Mouse (Mus musculus) limb, embryonic 15.5 days (tissue): ENCODE data around the gene Rab5if. TPM values are rescaled to one million over a fixed set of nuclear protein-coding genes. Genes with fewer than 3 reads are reported as not detected.

Experiments used
- ATAC-seq: fragments of 200-750 bp; cut with Nextera tagmentation; 2 replicates; pipeline ENCODE4 v1.8.0; 2017; ENCODE audit warnings: low read depth, moderate TSS enrichment; ENCODE audit not compliant: insufficient number of reproducible peaks, low FRiP score, low TSS enrichment
- H3K27ac ChIP-seq: fragments of 300-500 bp; sonication (generic); 2 replicates; pipeline ENCODE4 v1.5.1; 2015; ENCODE audit warnings: moderate library complexity, mild to moderate bottlenecking, inconsistent platforms
- H3K27me3 ChIP-seq: fragments of 300-500 bp; sonication (generic); 2 replicates; pipeline ENCODE4 v1.6.1; 2015; ENCODE audit warnings: inconsistent platforms
- H3K36me3 ChIP-seq: fragments of 300-500 bp; sonication (generic); 2 replicates; pipeline ENCODE4 v1.6.1; 2015; ENCODE audit warnings: inconsistent platforms
- H3K4me1 ChIP-seq: fragments of 300-500 bp; sonication (generic); 2 replicates; pipeline ENCODE4 v1.6.1; 2015; ENCODE audit warnings: inconsistent platforms
- H3K4me2 ChIP-seq: fragments of 300-500 bp; sonication (generic); 2 replicates; pipeline ENCODE4 v1.6.1; 2015; ENCODE audit warnings: mild to moderate bottlenecking, inconsistent platforms
- H3K4me3 ChIP-seq: fragments of 300-500 bp; sonication (generic); 2 replicates; pipeline ENCODE4 v1.5.1; 2015; ENCODE audit warnings: mild to moderate bottlenecking, inconsistent platforms
- H3K9ac ChIP-seq: fragments of 300-500 bp; sonication (generic); 2 replicates; pipeline ENCODE4 v1.6.1; 2015; ENCODE audit warnings: inconsistent platforms
- H3K9me3 ChIP-seq: fragments of 300-500 bp; sonication (generic); 2 replicates; pipeline ENCODE4 v1.6.1; 2016; ENCODE audit warnings: inconsistent platforms
- WGBS: fragments of 180-500 bp; shearing (Covaris S2); methylation state at CpG from one replicate; pipeline ENCODE4 v1.1.7; 2015; 5-methylcytosine and 5-hydroxymethylcytosine counted together
- polyA plus RNA-seq: library from polyadenylated mRNA; unstranded; fragments of >200 nt; fragmentation: Nextera tagmentation; extraction: Ambion mirVana; gene quantifications from 2 replicates; pipeline ENCODE4 v1.2.1, GENCODE M21; 2015

The Rab5if gene
- polyA plus RNA-seq, 1 experiment from 2014 or later = 157 TPM

- Histone ChIP-seq H3K9ac (no peak overlapping the region), H3K9me3 (no peaks in the 10 kb centered on the region), H3K4me2 (no peak overlapping the region), H3K36me3 (peaks cover 15% of the 10 kb centered on the region), H3K27me3 (no peaks in the 10 kb centered on the region), H3K27ac (no peak overlapping the region), H3K4me1 (peaks cover 27% of the 10 kb centered on the region), H3K4me3 (no peak overlapping the region)
- 58% methylated on average over 3 of the region's 3 CpGs for WGBS
- ATAC-seq = no peak
Observed at GRCm38 (mm10) chr2:156857385-156857791, 5.5 kb upstream of the Rab5if start.

GRCm38 (mm10) chr2:156857835-156858234, 5.1 kb upstream of the Rab5if start, which contains the start of gene 4930518I15Rik:
Gene 4930518I15Rik, minus strand, starts transcription at chr2:156857946.
- H3K4me3 ChIP-seq = no peak within 1 kb of the TSS
- peaks cover 27% of the 10 kb centered on the region for H3K4me1 ChIP-seq
- H3K9ac ChIP-seq = no peak within 1 kb of the TSS
- H3K4me2 ChIP-seq = no peak within 1 kb of the TSS
- peak within 1 kb of the TSS; percentile 43 for H3K27ac ChIP-seq
- no peak for ATAC-seq
- no peaks in the 10 kb centered on the region for H3K27me3 ChIP-seq
- 82% methylated on average over 2 of the region's 2 CpGs for WGBS
- H3K36me3 ChIP-seq = peaks cover 13% of the 10 kb centered on the region
- H3K9me3 ChIP-seq = no peaks in the 10 kb centered on the region

DNA sequence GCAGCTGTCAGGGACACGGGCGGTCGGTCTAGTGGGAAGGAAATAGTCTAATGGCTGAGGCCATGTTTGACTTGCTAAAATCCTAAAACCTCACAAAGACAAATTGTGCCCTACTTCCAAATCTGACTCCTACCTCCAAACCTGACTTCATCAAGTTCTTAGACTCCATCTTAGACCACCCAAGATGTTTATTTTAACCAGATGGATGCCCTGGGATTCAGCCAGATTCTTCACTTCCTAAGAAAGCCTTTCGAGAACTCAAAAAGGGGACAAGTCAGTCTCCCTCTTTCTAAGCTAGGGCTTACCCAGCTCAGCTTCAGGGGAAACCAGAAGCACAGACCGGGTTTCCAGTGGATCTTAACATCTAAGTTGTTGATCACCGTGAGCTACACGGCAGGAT, 4.3 kb upstream of the Rab5if start:
- Histone ChIP-seq H3K9me3 (no peaks in the 10 kb centered on the region), H3K27me3 (no peaks in the 10 kb centered on the region), H3K4me1 (peaks cover 27% of the 10 kb centered on the region), H3K36me3 (peaks cover 12% of the 10 kb centered on the region), H3K4me2 (no peak overlapping the region), H3K9ac (no peak overlapping the region), H3K4me3 (no peak overlapping the region), H3K27ac (peak overlapping the region; percentile 43)
- 48% methylated on average over 7 of the region's 7 CpGs for WGBS
- ATAC-seq = no peak

DNA sequence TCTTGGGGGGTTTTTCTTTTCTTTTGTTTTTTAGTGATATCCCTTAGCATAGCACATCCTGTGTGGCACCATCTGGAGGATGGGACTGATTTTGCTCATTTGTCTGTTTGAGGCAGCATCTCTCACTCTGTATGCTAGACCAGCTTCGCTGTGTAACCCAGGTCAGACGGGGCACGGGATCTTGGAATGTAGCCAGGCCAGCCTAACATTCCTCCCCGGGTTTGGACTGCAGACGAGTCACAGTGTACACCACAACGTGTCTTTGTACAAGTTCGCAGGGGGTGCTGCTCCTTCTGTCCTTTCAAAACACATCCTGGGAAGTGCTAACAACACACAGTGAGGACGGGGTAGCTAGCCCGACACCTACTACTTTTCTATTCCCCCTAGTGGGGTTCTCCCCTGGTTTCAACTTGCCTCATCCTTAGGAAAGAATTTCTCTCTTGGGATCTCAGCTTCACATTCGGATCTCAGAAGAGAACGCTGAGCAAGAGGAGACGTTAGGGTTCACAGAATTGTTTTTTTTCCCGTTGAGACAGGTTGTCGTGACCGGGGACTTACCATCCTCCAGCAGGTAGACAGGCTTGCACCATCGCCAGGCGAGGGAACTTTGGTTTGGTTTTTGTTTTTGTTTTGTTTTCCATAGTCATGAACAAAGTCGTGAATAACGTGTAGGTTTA, 749 bp upstream of the Rab5if start:
- H3K4me1 ChIP-seq = peaks cover 31% of the 10 kb centered on the region
- WGBS = under 1% methylated on average over 19 of the region's 19 CpGs
- peak overlapping the region; percentile 99 for H3K4me3 ChIP-seq
- H3K27me3 ChIP-seq = no peaks in the 10 kb centered on the region
- no peaks in the 10 kb centered on the region for H3K9me3 ChIP-seq
- peak overlapping the region; percentile 68 for H3K4me2 ChIP-seq
- no peak for ATAC-seq
- peak overlapping the region; percentile 81 for H3K9ac ChIP-seq
- peak overlapping the region; percentile 95 for H3K27ac ChIP-seq
- peaks cover 18% of the 10 kb centered on the region for H3K36me3 ChIP-seq

DNA sequence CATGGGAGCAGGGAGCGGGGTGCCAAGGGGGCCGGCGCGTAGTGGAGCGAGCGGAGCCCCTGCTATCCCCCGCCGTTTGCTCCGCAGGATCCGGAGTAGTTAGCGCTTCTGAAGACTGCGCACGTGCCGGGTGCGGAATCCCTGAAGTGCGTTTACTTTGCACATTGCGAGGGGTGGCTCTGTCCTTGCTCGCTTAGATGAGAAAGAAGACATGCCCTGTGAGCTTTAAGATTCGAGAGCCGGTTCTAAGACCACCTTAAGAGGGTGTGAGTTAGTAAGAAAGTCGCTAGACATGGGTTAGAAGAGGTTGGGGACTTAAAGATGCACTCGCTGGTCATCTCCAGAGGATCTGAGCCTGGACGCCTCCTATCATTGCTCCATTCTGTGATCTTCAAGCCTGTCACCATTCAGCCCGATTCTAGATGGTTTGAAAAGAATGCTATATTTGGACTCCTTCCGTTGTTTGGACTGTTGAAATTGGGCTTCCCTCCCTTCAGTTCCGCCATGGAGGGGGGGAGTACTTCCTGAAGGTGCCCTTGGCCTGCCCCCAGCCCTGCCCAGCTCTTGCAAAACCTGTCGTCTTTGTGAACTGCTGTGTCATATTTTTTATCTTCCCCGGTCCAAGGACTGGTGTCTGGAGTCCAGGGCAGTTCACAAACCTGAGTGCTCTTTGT, 696 bp downstream of the Rab5if start:
- Histone ChIP-seq H3K9ac (peak overlapping the region; percentile 98), H3K4me2 (peak overlapping the region; percentile 68), H3K27ac (peak overlapping the region; percentile 92), H3K36me3 (peaks cover 33% of the 10 kb centered on the region), H3K27me3 (no peaks in the 10 kb centered on the region), H3K4me3 (peak overlapping the region; percentile 99), H3K4me1 (peaks cover 23% of the 10 kb centered on the region), H3K9me3 (no peaks in the 10 kb centered on the region)
- WGBS = 1% methylated on average over 28 of the region's 28 CpGs
- ATAC-seq = no peak

GRCm38 (mm10) chr2:156864481-156864880, 1.6 kb downstream of the Rab5if start:
- ATAC-seq = no peak
- Histone ChIP-seq H3K36me3 (peaks cover 41% of the 10 kb centered on the region), H3K27ac (no peak overlapping the region), H3K9ac (no peak overlapping the region), H3K4me1 (peaks cover 22% of the 10 kb centered on the region), H3K4me3 (peak overlapping the region; percentile 99), H3K27me3 (no peaks in the 10 kb centered on the region), H3K9me3 (no peaks in the 10 kb centered on the region), H3K4me2 (peak overlapping the region; percentile 68)
- 70% methylated on average over 3 of the region's 3 CpGs for WGBS

DNA sequence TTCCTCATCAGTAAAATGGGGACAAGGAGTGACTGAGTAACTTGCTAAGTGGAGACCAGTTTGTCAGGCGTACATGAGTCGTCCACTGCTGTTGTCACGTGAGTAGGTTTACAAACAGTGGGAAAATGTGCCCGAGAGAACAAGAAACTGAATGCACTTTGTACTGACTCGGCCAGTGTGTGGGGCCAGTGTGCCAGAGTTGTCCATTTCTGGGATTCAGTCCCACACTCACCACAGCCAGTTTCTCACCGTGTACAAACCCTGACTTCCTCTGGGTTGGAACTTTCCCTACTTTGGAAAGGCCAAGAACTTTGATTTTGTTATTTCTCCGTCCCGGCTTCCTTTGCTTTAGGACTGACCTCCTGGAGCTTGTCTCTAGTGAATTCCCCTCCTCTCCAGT, 6.1 kb downstream of the Rab5if start:
- no peak for ATAC-seq
- Histone ChIP-seq H3K9me3 (no peaks in the 10 kb centered on the region), H3K9ac (no peak overlapping the region), H3K36me3 (peaks cover 73% of the 10 kb centered on the region), H3K4me2 (no peak overlapping the region), H3K4me3 (no peak overlapping the region), H3K4me1 (peaks cover 9% of the 10 kb centered on the region), H3K27ac (no peak overlapping the region), H3K27me3 (no peaks in the 10 kb centered on the region)
- WGBS = 79% methylated on average over 8 of the region's 8 CpGs

GRCm38 (mm10) chr2:156869554-156869953, 6.6 kb downstream of the Rab5if start:
- H3K36me3 ChIP-seq = peaks cover 79% of the 10 kb centered on the region
- WGBS = 88% methylated on average over 7 of the region's 7 CpGs
- no peak for ATAC-seq
- no peak overlapping the region for H3K4me2 ChIP-seq
- H3K27ac ChIP-seq = no peak overlapping the region
- H3K9ac ChIP-seq = no peak overlapping the region
- no peaks in the 10 kb centered on the region for H3K27me3 ChIP-seq
- H3K4me1 ChIP-seq = peaks cover 3% of the 10 kb centered on the region; the same call in 1 of the 2 replicates
- no peaks in the 10 kb centered on the region for H3K9me3 ChIP-seq
- no peak overlapping the region for H3K4me3 ChIP-seq

DNA sequence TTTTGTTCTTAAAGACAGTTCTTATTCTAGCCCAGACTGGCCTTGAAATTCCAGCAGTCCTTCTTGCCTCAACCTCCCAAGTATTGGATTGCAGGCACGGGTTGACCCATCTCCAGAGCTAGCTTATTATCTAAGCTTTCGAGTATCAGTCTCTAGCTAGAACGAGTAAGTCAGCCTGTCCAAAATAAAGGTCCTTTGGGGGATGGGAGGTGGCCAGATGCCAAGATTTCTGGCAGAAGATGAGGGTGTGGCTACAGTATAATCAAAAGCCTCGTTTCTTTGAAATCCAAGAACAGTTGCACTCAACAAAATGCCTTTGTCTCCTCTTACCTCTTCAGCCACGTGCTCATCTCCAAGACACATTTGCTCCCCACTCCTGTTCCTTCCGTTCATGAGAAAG, 7.6 kb downstream of the Rab5if start:
- ATAC-seq = no peak
- no peaks in the 10 kb centered on the region for H3K27me3 ChIP-seq
- H3K36me3 ChIP-seq = peaks cover 84% of the 10 kb centered on the region
- no peak overlapping the region for H3K9ac ChIP-seq
- no peaks in the 10 kb centered on the region for H3K9me3 ChIP-seq
- no peak overlapping the region for H3K4me3 ChIP-seq
- H3K27ac ChIP-seq = no peak overlapping the region
- H3K4me1 ChIP-seq = no peaks in the 10 kb centered on the region
- WGBS = 44% methylated on average over 6 of the region's 6 CpGs
- no peak overlapping the region for H3K4me2 ChIP-seq

GRCm38 (mm10) chr2:156873629-156874028, 10.7 kb downstream of the Rab5if start:
- ATAC-seq = no peak
- Histone ChIP-seq H3K9me3 (no peaks in the 10 kb centered on the region), H3K27me3 (no peaks in the 10 kb centered on the region), H3K4me1 (no peaks in the 10 kb centered on the region), H3K27ac (no peak overlapping the region), H3K4me3 (no peak overlapping the region), H3K36me3 (peaks cover 56% of the 10 kb centered on the region), H3K4me2 (no peak overlapping the region), H3K9ac (no peak overlapping the region)
- WGBS = 31% methylated on average over 5 of the region's 5 CpGs

DNA sequence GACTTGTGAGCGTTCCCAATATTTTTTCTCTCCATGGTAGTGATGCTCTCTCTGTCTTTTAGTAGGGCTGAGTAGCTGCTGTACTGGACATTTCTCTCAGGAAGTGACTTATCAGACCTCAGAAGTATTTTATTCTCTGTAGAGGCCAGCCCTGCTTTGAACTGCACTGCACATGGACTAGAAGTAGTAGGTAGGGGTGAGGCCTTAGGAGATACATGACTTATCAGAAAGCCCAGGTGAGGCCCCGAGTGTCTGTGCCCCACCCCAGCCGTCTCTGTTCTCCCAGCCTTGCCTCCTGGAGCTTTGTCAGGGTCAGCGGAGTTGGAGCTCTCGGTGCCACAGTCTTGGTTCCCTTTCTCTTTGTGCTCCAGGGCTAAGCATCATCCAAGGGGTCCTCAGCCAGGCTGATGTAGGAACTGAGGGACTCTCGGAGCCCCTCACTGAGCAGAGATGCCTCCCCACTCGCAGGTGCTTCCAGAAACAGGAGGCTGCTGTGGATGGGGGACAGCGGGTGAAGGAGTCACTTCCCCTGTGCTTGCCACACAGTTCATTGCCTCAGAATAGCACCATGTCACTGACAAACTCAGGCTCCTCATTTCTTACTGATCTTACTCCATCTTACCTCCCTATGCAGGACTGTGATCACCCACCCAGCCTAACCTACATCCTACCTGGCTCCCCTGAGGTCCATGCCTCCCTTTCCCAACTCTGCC, 11.3 kb downstream of the Rab5if start:
- H3K9ac ChIP-seq = no peak overlapping the region
- no peaks in the 10 kb centered on the region for H3K9me3 ChIP-seq
- H3K4me1 ChIP-seq = no peaks in the 10 kb centered on the region
- H3K4me3 ChIP-seq = no peak overlapping the region
- ATAC-seq = no peak
- no peaks in the 10 kb centered on the region for H3K27me3 ChIP-seq
- H3K27ac ChIP-seq = no peak overlapping the region
- H3K36me3 ChIP-seq = peaks cover 50% of the 10 kb centered on the region
- H3K4me2 ChIP-seq = no peak overlapping the region
- 92% methylated on average over 8 of the region's 8 CpGs for WGBS
